Comparison of ENCODE assay signal across 8 mouse cellular contexts in genomic region chr10:80148610-80149290, GRCm38 (mm10). TPM values are rescaled to one million over a fixed set of nuclear protein-coding genes. Genes with fewer than 3 reads are reported as not detected.
DNase-seq lines count a peak whose midpoint lies in the region; ATAC-seq and TF ChIP-seq lines count a peak whose summit lies in the region.

No protein-coding gene starts in this region.

- H3K4me1 ChIP-seq in heart, embryonic 11.5 days (ENCODE audit: control insufficient read depth, insufficient read depth, low read length), result peaks cover 49% of the 10 kb centered on the region
- H3K4me1 ChIP-seq in kidney, embryonic 16.5 days (ENCODE audit: insufficient read depth, low read length), result peaks cover 45% of the 10 kb centered on the region
- peaks cover 88% of the 10 kb centered on the region for H3K4me1 ChIP-seq in liver, embryonic 13.5 days (replicated peaks)
- H3K4me1 ChIP-seq in stomach, embryonic 16.5 days (ENCODE audit: control insufficient read depth, insufficient read depth, low read length), result peaks cover 63% of the 10 kb centered on the region

- peak; percentile 45 for ATAC-seq in erythroblast, adult 5-6 weeks (replicated peaks; ENCODE audit: low FRiP score, poor library complexity, severe bottlenecking)
- peak; percentile 32 for ATAC-seq in heart, embryonic 11.5 days (replicated peaks; ENCODE audit: insufficient number of reproducible peaks, low FRiP score, low TSS enrichment)
- peak; percentile 57 for ATAC-seq in kidney, embryonic 16.5 days (ENCODE audit: low FRiP score, low TSS enrichment)
- ATAC-seq in liver, embryonic 13.5 days (ENCODE audit: low read depth), result peak; percentile 56
- ATAC-seq in stomach, embryonic 16.5 days (ENCODE audit: insufficient read depth, low FRiP score), result peak; percentile 56

- H3K9ac ChIP-seq in heart, embryonic 11.5 days (ENCODE audit: low read depth, low read length), result peak overlapping the region; percentile 99
- H3K9ac ChIP-seq in kidney, embryonic 16.5 days (replicated peaks; ENCODE audit: low read length), result peak overlapping the region; percentile 97
- H3K9ac ChIP-seq in liver, embryonic 13.5 days, result peak overlapping the region; percentile 90
- H3K9ac ChIP-seq in stomach, embryonic 16.5 days (ENCODE audit: low read length), result peak overlapping the region; percentile 93

- H3K36me3 ChIP-seq in C2C12 (ENCODE audit: control insufficient read depth, insufficient read depth), result peaks cover 69% of the 10 kb centered on the region
- peaks cover 38% of the 10 kb centered on the region for H3K36me3 ChIP-seq in heart, embryonic 11.5 days (ENCODE audit: control insufficient read depth, insufficient read depth, low read length)
- peaks cover 58% of the 10 kb centered on the region for H3K36me3 ChIP-seq in kidney, embryonic 16.5 days (ENCODE audit: insufficient read depth, low read length)
- peaks cover 71% of the 10 kb centered on the region for H3K36me3 ChIP-seq in liver, embryonic 13.5 days
- peaks cover 23% of the 10 kb centered on the region for H3K36me3 ChIP-seq in stomach, embryonic 16.5 days (ENCODE audit: control insufficient read depth, insufficient read depth, low read length)

- peak overlapping the region; percentile 95 for H3ac ChIP-seq in C2C12 (ENCODE audit: control insufficient read depth, insufficient read length, low read depth)

- H3K79me2 ChIP-seq in C2C12 (ENCODE audit: control insufficient read depth, insufficient read depth), result peaks cover 85% of the 10 kb centered on the region

- 2% methylated on average over 56 of the region's 57 CpGs for WGBS in heart, embryonic 11.5 days (ENCODE audit: insufficient replicate concordance)
- under 1% methylated on average over 57 of the region's 57 CpGs for WGBS in kidney, embryonic 16.5 days
- under 1% methylated on average over 57 of the region's 57 CpGs for WGBS in liver, embryonic 13.5 days (ENCODE audit: insufficient replicate concordance)
- WGBS in stomach, embryonic 16.5 days, result under 1% methylated on average over 57 of the region's 57 CpGs

- peak overlapping the region; percentile 93 for H3K4me3 ChIP-seq in C2C12 (ENCODE audit: insufficient read depth, poor library complexity, severe bottlenecking)
- peak overlapping the region; percentile 96 for H3K4me3 ChIP-seq in heart, embryonic 11.5 days (ENCODE audit: low read depth, low read length)
- H3K4me3 ChIP-seq in kidney, embryonic 16.5 days (ENCODE audit: low read length), result peak overlapping the region; percentile 98
- peak overlapping the region; percentile 91 for H3K4me3 ChIP-seq in liver, embryonic 13.5 days (replicated peaks)
- H3K4me3 ChIP-seq in stomach, embryonic 16.5 days (replicated peaks; ENCODE audit: low read length), result peak overlapping the region; percentile 93

- H3K27me3 ChIP-seq in C2C12 (ENCODE audit: control insufficient read depth, insufficient read depth, insufficient read length), result no peaks in the 10 kb centered on the region
- no peaks in the 10 kb centered on the region for H3K27me3 ChIP-seq in heart, embryonic 11.5 days (ENCODE audit: control insufficient read depth, insufficient read depth, low read length)
- H3K27me3 ChIP-seq in kidney, embryonic 16.5 days (ENCODE audit: insufficient read depth, low read length), result no peaks in the 10 kb centered on the region
- H3K27me3 ChIP-seq in liver, embryonic 13.5 days, result no peaks in the 10 kb centered on the region
- H3K27me3 ChIP-seq in stomach, embryonic 16.5 days (ENCODE audit: control insufficient read depth, insufficient read depth, low read length), result no peaks in the 10 kb centered on the region

- peak; percentile 97 for DNase-seq in brain, adult 2 months (ENCODE audit: low read depth, low spot score)
- DNase-seq in liver, embryonic 13.5 days, result peak; percentile 89
- peak; percentile 91 to 92 for DNase-seq in natural killer cell, adult 2 months (ENCODE audit: low spot score in 2 of 2)

- TF ChIP-seq CTCF in C2C12 (IDR thresholded peaks at IDR 0.05; ENCODE audit: control insufficient read depth, insufficient read depth, insufficient read length), result peak; percentile 86

- H3K27ac ChIP-seq in heart, embryonic 11.5 days (ENCODE audit: low read depth, low read length), result peak overlapping the region; percentile 99
- peak overlapping the region; percentile 99 for H3K27ac ChIP-seq in kidney, embryonic 16.5 days (ENCODE audit: low read length)
- H3K27ac ChIP-seq in liver, embryonic 13.5 days, result peak overlapping the region; percentile 98
- peak overlapping the region; percentile 99 for H3K27ac ChIP-seq in stomach, embryonic 16.5 days (ENCODE audit: low read length)

- H3K79me3 ChIP-seq in C2C12 (ENCODE audit: low read depth), result peaks cover 60% of the 10 kb centered on the region

- H3K9me3 ChIP-seq in heart, embryonic 11.5 days (replicated peaks; ENCODE audit: control insufficient read depth, low read length), result no peaks in the 10 kb centered on the region
- H3K9me3 ChIP-seq in kidney, embryonic 16.5 days (ENCODE audit: low read length), result no peaks in the 10 kb centered on the region
- H3K9me3 ChIP-seq in liver, embryonic 13.5 days (replicated peaks), result no peaks in the 10 kb centered on the region
- H3K9me3 ChIP-seq in stomach, embryonic 16.5 days (replicated peaks; ENCODE audit: control insufficient read depth, low read length), result no peaks in the 10 kb centered on the region

- H3K4me2 ChIP-seq in heart, embryonic 11.5 days, result peak overlapping the region; percentile 92
- peak overlapping the region; percentile 69 for H3K4me2 ChIP-seq in kidney, embryonic 16.5 days (replicated peaks; ENCODE audit: low read depth, low read length)
- peak overlapping the region; percentile 99 for H3K4me2 ChIP-seq in liver, embryonic 13.5 days
- H3K4me2 ChIP-seq in stomach, embryonic 16.5 days (ENCODE audit: low read depth, low read length), result peak overlapping the region; percentile 60

TF ChIP-seq in C2C12, 6 proteins besides CTCF, POLR2A, EP300 and RAD21:
- TF ChIP-seq FOSL1 (IDR thresholded peaks at IDR 0.05; ENCODE audit: insufficient read depth, low read length, poor library complexity, severe bottlenecking), result no peak
- no peak for TF ChIP-seq MAX (IDR thresholded peaks at IDR 0.05)
- TF ChIP-seq CEBPB (IDR thresholded peaks at IDR 0.05; ENCODE audit: low read depth), result no peak
- TF ChIP-seq USF1 (IDR thresholded peaks at IDR 0.05; ENCODE audit: low read depth), result no peak
- TF ChIP-seq MYOD1 (IDR thresholded peaks at IDR 0.05; ENCODE audit: control insufficient read depth, insufficient read length, low read depth), result no peak

RNA-seq across cellular contexts. Expression of gene Midn, which starts 0.7 kb away (rescaled TPM):
- polyA plus RNA-seq in C2C12 (2012; fragmentation: generic; extraction: Trizol), result 77.5 TPM
- total RNA-seq in erythroblast, adult 5-6 weeks (2015; ENCODE audit: low replicate concordance), result 5.0 and 7.7 TPM in 2 replicates
- total RNA-seq in erythroblast, adult 5-6 weeks (2017; ENCODE audit: low replicate concordance), result 3.9 and 7.4 TPM in 2 replicates
- 29.5 and 31.9 TPM in 2 replicates for polyA plus RNA-seq in heart, embryonic 11.5 days (2014; fragmentation: Nextera tagmentation; extraction: Ambion mirVana)
- polyA plus RNA-seq in kidney, embryonic 16.5 days (2015; fragmentation: Nextera tagmentation; extraction: Ambion mirVana), result 15.9 and 16.8 TPM in 2 replicates
- polyA plus RNA-seq in liver, embryonic 13.5 days (2015; fragmentation: Nextera tagmentation; extraction: Ambion mirVana), result 3.0 and 3.3 TPM in 2 replicates
- polyA plus RNA-seq in stomach, embryonic 16.5 days (2015; fragmentation: Nextera tagmentation; extraction: Ambion mirVana), result 7.8 and 9.8 TPM in 2 replicates

RNA-seq across cellular contexts. Expression of gene Cbarp, which starts 8.1 kb away (rescaled TPM):
- 12.1 TPM for polyA plus RNA-seq in C2C12 (2012; fragmentation: generic; extraction: Trizol)
- total RNA-seq in erythroblast, adult 5-6 weeks (2015; ENCODE audit: low replicate concordance), result not detected in 2 replicates
- not detected in 2 replicates for total RNA-seq in erythroblast, adult 5-6 weeks (2017; ENCODE audit: low replicate concordance)
- 2.5 and 2.7 TPM in 2 replicates for polyA plus RNA-seq in heart, embryonic 11.5 days (2014; fragmentation: Nextera tagmentation; extraction: Ambion mirVana)
- 6.4 and 7.3 TPM in 2 replicates for polyA plus RNA-seq in kidney, embryonic 16.5 days (2015; fragmentation: Nextera tagmentation; extraction: Ambion mirVana)
- 0.54 and 0.69 TPM in 2 replicates for polyA plus RNA-seq in liver, embryonic 13.5 days (2015; fragmentation: Nextera tagmentation; extraction: Ambion mirVana)
- polyA plus RNA-seq in stomach, embryonic 16.5 days (2015; fragmentation: Nextera tagmentation; extraction: Ambion mirVana), result 3.1 and 3.9 TPM in 2 replicates

RNA-seq across cellular contexts. Expression of gene Atp5d, which starts 10.3 kb away (rescaled TPM):
- polyA plus RNA-seq in C2C12 (2012; fragmentation: generic; extraction: Trizol), result 720 TPM
- 43.3 and 48.8 TPM in 2 replicates for total RNA-seq in erythroblast, adult 5-6 weeks (2015; ENCODE audit: low replicate concordance)
- total RNA-seq in erythroblast, adult 5-6 weeks (2017; ENCODE audit: low replicate concordance), result 12.1 and 17.3 TPM in 2 replicates
- polyA plus RNA-seq in heart, embryonic 11.5 days (2014; fragmentation: Nextera tagmentation; extraction: Ambion mirVana), result 772 and 785 TPM in 2 replicates
- 676 and 688 TPM in 2 replicates for polyA plus RNA-seq in kidney, embryonic 16.5 days (2015; fragmentation: Nextera tagmentation; extraction: Ambion mirVana)
- polyA plus RNA-seq in liver, embryonic 13.5 days (2015; fragmentation: Nextera tagmentation; extraction: Ambion mirVana), result 358 and 362 TPM in 2 replicates
- polyA plus RNA-seq in stomach, embryonic 16.5 days (2015; fragmentation: Nextera tagmentation; extraction: Ambion mirVana), result 536 and 594 TPM in 2 replicates

RNA-seq across cellular contexts. Expression of gene Cirbp, which starts 17.0 kb away (rescaled TPM):
- polyA plus RNA-seq in C2C12 (2012; fragmentation: generic; extraction: Trizol), result 30.9 TPM
- 3.6 and 3.7 TPM in 2 replicates for total RNA-seq in erythroblast, adult 5-6 weeks (2015; ENCODE audit: low replicate concordance)
- total RNA-seq in erythroblast, adult 5-6 weeks (2017; ENCODE audit: low replicate concordance), result 14.6 and 16.3 TPM in 2 replicates
- polyA plus RNA-seq in heart, embryonic 11.5 days (2014; fragmentation: Nextera tagmentation; extraction: Ambion mirVana), result 49.1 and 52.7 TPM in 2 replicates
- 96.2 and 101 TPM in 2 replicates for polyA plus RNA-seq in kidney, embryonic 16.5 days (2015; fragmentation: Nextera tagmentation; extraction: Ambion mirVana)
- 19.5 and 21.9 TPM in 2 replicates for polyA plus RNA-seq in liver, embryonic 13.5 days (2015; fragmentation: Nextera tagmentation; extraction: Ambion mirVana)
- polyA plus RNA-seq in stomach, embryonic 16.5 days (2015; fragmentation: Nextera tagmentation; extraction: Ambion mirVana), result 69.8 and 80.8 TPM in 2 replicates

RNA-seq across cellular contexts. Expression of gene 1600002K03Rik, which starts 24.0 kb away (rescaled TPM):
- polyA plus RNA-seq in C2C12 (2012; fragmentation: generic; extraction: Trizol), result 33.4 TPM
- total RNA-seq in erythroblast, adult 5-6 weeks (2015; ENCODE audit: low replicate concordance), result 7.5 TPM in 1 of 2 replicates, not detected in the other
- total RNA-seq in erythroblast, adult 5-6 weeks (2017; ENCODE audit: low replicate concordance), result 5.9 TPM in 1 of 2 replicates, not detected in the other
- 9.6 and 12.4 TPM in 2 replicates for polyA plus RNA-seq in heart, embryonic 11.5 days (2014; fragmentation: Nextera tagmentation; extraction: Ambion mirVana)
- polyA plus RNA-seq in kidney, embryonic 16.5 days (2015; fragmentation: Nextera tagmentation; extraction: Ambion mirVana), result 15.2 and 15.3 TPM in 2 replicates
- polyA plus RNA-seq in liver, embryonic 13.5 days (2015; fragmentation: Nextera tagmentation; extraction: Ambion mirVana), result 14.8 and 15.1 TPM in 2 replicates
- 16.4 and 16.6 TPM in 2 replicates for polyA plus RNA-seq in stomach, embryonic 16.5 days (2015; fragmentation: Nextera tagmentation; extraction: Ambion mirVana)

Comparison
In these comparisons a context has a peak if more than half of its experiments do, and no peak if none do; other contexts are left out.
1. Peak in every context shown above with its lines: DNase-seq, ATAC-seq, H3K4me3 ChIP-seq and H3K27ac ChIP-seq.